ENCODE assay signal across 17 mouse cellular contexts in genomic region chr6:85335352-85335751, GRCm38 (mm10).
"Had no signal": no experiment of that assay in that cellular context is flagged by ENCODE, and none has a peak within 500 bp of the region (broad histone marks: within the 10 kb centered on the region; RNA-seq: fewer than 3 reads in every experiment).

No protein-coding gene starts in this region.

- DNase-seq: liver, postnatal 0 days; lung, adult 2 months; lung, postnatal 14 days; lung, postnatal 36 days; right cerebral cortex, postnatal 14 days; thymus, adult 2 months; thymus, postnatal 25 days; thymus, postnatal 4 days had no signal

- H3K9me3 ChIP-seq: lung, embryonic 15.5 days; megakaryocyte, embryonic 14.5 days; midbrain, embryonic 13.5 days; midbrain, embryonic 15.5 days; neural tube, embryonic 12.5 days; stomach, embryonic 15.5 days had no signal

- H3K36me3 ChIP-seq: lung, embryonic 15.5 days; midbrain, embryonic 15.5 days; neural tube, embryonic 12.5 days; stomach, embryonic 15.5 days had no signal

- H3K27ac ChIP-seq: lung, embryonic 15.5 days; macrophage; midbrain, embryonic 13.5 days; midbrain, embryonic 15.5 days; neural tube, embryonic 12.5 days; stomach, embryonic 15.5 days had no signal

- H3K4me3 ChIP-seq: lung, embryonic 15.5 days; megakaryocyte, embryonic 14.5 days; midbrain, embryonic 13.5 days; midbrain, embryonic 15.5 days; neural tube, embryonic 12.5 days; stomach, embryonic 15.5 days had no signal

- ATAC-seq: liver, postnatal 0 days; lung, postnatal 0 days; midbrain, embryonic 13.5 days; midbrain, embryonic 15.5 days had no signal

- H3K4me2 ChIP-seq: lung, embryonic 15.5 days; midbrain, embryonic 11.5 days; midbrain, embryonic 13.5 days; midbrain, embryonic 15.5 days; neural tube, embryonic 12.5 days; stomach, embryonic 15.5 days had no signal

- H3K9ac ChIP-seq: liver, postnatal 0 days; lung, embryonic 15.5 days; midbrain, embryonic 13.5 days; midbrain, embryonic 15.5 days; neural tube, embryonic 12.5 days; stomach, embryonic 15.5 days had no signal

- H3K27me3 ChIP-seq: lung, embryonic 15.5 days; stomach, embryonic 15.5 days had no signal
